Mouse (Mus musculus) heart, postnatal 10 days (tissue): Measurements from ENCODE around the gene Frmpd4. TPM values are rescaled to one million over a fixed set of nuclear protein-coding genes. Genes with fewer than 3 reads are reported as not detected.

Experiments
- DNase-seq, 2 experiments: peaks; one replicate each; pipeline ENCODE4 v3.0.0; 2021
- intact Hi-C: fragments of 180-260 bp; cut with DNase I; formaldehyde crosslinking; loops from one replicate; pipeline ENCODE4 v1.15.1; 2025
- total RNA-seq, 2 experiments: library from RNA; stranded (reverse); gene quantifications; 2 replicates each; pipeline ENCODE4 v1.2.3; 2021

Gene Frmpd4
- total RNA-seq, 2 experiments from 2014 or later, result 0.05 TPM; not detected in 1

DNA sequence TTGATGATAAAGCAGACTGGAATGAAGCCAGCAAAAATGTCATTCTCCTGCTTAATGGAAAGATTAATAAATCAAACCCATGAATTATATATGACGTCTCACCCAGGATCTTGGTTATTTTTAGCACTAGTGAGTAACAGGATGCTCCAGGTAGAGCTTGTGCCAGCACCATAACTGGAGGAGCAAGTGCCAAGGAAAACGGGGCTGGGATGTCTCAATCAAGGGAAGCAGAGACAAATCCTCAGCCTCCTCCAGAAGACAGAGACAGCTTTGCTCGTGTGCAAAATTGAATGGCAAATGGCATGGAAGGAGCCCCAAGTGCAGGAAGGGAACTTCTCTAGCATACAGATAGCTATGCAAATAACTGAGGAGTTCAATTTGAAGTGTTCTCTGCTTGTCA lies 418.2 kb downstream of the Frmpd4 start:
- intact Hi-C loops, result no loop called here
- no peak for DNase-seq

DNA sequence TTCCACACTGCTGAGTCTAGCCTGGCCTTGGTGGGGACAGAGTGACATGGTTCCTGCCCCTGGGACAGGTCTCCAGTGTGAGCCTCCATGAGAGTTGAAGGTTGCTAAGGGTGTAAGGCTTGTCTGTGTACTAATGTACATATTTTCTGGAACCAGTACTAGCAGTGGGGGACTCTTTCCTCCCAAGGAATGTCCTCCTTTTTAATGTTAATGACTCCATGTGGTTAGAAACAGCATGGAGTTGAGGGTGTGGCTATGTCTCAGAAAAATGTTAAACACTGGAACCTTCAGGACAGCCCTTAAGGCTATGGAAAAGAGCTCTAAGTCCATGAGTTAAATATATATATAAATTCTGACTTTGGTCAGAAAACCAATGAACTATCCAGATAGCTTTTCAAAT lies 436.0 kb downstream of the Frmpd4 start:
- DNase-seq, result no peak
- intact Hi-C loops, result no loop called here

GRCm38 (mm10) chrX:168124043-168124442 lies 453.0 kb downstream of the Frmpd4 start:
- DNase-seq, result no peak
- intact Hi-C loops, result no loop called here

DNA sequence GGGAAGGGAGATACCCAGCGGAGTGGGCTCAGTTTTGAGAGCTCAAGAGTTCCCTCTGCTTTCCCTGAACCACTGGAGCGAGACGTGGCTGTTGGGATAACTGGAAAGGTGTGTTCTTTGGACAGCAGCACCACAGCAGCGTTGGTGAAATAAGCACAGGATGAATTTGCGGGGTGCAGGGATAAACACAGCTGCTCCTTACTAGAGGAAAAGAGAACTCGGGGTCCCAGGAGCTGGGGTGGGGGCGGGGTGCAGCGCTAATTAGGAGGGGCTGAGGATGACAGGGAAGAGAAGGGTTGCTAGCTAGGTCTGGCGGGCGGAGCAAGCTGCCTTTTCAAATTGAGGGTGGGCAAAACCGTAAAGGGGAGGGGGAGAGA lies 453.5 kb downstream of the Frmpd4 start:
- intact Hi-C loops, result no loop called here
- DNase-seq, result no peak

- no peak for DNase-seq
- intact Hi-C loops, result no loop called here
These were observed 454.0 kb downstream of the Frmpd4 start for GRCm38 (mm10) chrX:168122806-168123588.

DNA sequence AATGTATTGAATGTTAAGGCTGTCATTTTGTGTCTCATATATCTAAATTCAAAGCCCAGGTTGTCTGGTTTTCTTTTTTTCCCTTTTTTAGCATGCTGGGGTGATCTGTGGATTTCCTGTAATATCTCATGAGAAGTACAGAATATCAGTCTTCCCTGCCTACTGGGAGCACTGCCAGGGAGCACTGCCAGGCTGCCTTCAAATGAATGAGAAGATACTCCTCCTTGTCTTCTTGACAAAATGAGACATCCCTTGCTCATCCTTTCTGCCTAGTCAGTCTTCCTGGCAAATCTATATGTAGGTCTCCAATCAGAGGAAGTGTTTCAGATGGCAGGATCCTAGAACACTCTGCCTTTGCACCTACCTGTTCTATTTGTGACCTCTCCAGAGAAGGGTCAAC lies 535.4 kb downstream of the Frmpd4 start:
- no peak for DNase-seq
- intact Hi-C loops, result no loop called here

DNA sequence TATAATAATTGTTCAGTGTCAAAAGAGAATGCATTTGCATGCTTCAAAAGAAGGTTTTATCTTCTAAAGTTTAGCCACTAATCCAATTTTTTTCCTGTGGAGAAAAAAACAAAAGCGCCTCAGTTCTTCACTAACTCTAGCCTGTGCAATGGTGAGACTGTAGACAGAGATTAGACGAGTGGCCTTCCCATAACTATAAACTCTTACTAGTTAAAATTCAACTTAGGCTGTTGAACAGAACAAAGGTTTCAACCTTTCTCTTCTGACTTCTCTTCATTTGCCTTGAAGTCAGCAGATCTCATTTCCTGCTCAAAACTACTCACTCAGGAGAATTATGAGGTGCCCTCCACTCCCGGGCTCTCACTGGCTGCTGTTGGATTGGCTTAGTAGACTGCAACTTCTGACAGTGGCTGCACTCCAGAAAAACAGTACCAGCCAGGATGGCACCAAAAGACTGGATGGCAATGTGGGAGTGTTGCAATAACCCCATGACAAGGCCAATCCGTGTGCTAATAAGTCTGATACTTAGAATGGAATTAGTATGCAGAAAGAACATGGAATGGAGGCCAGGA lies 556.4 kb downstream of the Frmpd4 start:
- DNase-seq, result no peak
- intact Hi-C loops, result no loop called here

DNA sequence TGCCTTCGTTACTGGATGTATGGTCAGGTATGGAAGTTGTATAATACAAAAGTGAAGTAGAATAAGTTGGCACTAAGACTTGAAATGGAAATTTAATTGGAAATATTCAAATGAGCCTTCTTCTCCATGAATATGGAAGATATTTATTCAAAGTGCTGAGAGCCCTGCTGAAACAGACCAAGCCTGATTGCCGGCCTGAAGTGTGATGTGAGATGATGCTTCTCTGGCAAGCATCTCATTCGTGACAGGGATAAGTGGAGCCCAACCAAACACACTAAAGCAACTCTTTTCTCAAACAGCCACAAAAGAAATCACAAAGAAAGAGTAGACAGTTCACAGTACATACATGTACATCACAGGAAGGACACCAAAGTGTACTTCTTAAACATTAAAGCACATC lies 559.2 kb downstream of the Frmpd4 start:
- intact Hi-C loops, result no loop called here
- no peak for DNase-seq

- DNase-seq, result no peak
- intact Hi-C loops, result no loop called here
These were observed 592.2 kb downstream of the Frmpd4 start for GRCm38 (mm10) chrX:167984835-167985234.

GRCm38 (mm10) chrX:167951207-167951606 lies 625.8 kb downstream of the Frmpd4 start:
- no peak for DNase-seq
- intact Hi-C loops, result no loop called here

DNA sequence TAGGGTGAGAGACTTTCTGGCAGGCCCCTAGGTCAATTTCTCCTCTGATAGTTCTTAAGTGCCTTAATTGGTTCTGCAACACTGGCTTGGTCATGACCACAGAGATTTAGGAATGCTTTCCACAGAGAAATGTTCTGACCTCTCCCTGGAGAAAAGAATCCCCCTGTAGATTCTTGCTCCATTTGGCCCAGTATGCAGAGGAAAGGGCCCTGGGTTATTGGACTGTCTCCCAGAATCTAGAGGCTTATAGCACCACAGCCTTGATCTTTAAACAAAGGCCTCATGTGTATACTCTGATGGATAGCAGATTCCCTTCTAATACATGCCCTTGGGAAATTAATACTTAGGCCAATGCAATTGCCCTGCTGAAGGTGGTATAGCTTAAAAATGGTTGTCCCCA lies 667.5 kb downstream of the Frmpd4 start:
- intact Hi-C loops, result no loop called here
- no peak for DNase-seq

DNA sequence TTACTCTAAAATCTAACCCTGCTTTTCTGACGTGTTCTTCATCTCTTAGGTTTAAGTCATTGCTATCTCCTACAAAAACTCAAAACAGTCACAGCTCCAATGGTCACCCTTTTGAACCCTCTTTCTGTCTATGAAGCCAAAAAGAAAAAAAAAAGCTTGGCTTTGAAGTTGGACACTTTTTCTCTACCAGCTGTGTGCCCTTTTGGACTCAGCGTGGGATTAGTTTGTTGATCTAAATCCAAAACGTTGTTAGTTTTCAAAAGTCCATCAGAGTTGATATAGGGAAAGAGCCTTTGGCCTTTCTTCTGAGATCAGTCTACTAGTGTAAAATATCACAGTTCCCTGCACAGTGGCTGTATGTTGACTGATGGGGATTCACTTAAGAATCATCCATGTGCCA lies 676.0 kb downstream of the Frmpd4 start:
- intact Hi-C loops, result no loop called here
- no peak for DNase-seq

- intact Hi-C loops, result no loop called here
- no peak for DNase-seq
These were observed 722.2 kb downstream of the Frmpd4 start for GRCm38 (mm10) chrX:167854821-167855220.

- intact Hi-C loops, result no loop called here
- DNase-seq, result no peak
These were observed 744.5 kb downstream of the Frmpd4 start for GRCm38 (mm10) chrX:167832543-167832942.

- intact Hi-C loops, result no loop called here
- no peak for DNase-seq
These were observed 748.6 kb downstream of the Frmpd4 start for GRCm38 (mm10) chrX:167828456-167828855.

- intact Hi-C loops, result loop anchor here (10.0 kb wide), 1 partner anchor 323 kb away; no protein-coding TSS in a partner anchor
- peak in 1 of 2 experiments; percentile 13 for DNase-seq
These were observed 759.7 kb downstream of the Frmpd4 start for GRCm38 (mm10) chrX:167817363-167817762.

- no peak for DNase-seq
- intact Hi-C loops, result loop anchor here (10.0 kb wide), 1 partner anchor 315 kb away; no protein-coding TSS in a partner anchor
These were observed 766.9 kb downstream of the Frmpd4 start for GRCm38 (mm10) chrX:167810120-167810519.

- intact Hi-C loops, result loop anchor here (10.0 kb wide), 1 partner anchor 376 kb away; no protein-coding TSS in a partner anchor
- no peak for DNase-seq
These were observed 768.5 kb downstream of the Frmpd4 start for GRCm38 (mm10) chrX:167808572-167808971.

GRCm38 (mm10) chrX:167788737-167789136 lies 788.3 kb downstream of the Frmpd4 start:
- no peak for DNase-seq
- intact Hi-C loops, result no loop called here

DNA sequence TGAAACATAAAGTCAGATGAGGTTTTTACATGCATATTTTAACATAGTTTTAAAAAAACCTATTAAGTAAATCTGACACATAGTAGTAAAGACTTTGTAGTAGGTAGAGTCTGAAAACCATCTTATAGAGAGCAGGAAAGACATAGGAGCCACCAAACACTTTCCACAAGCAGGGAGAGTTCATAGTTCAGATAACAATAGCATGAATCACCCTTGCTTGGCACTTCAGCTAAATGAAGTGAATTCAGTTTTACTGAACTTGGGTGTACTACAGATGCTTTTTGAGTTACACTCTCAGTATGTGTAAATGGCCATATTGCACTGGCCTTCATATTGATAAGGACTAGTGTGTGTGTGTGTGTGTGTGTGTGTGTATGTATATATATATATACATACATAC lies 793.5 kb downstream of the Frmpd4 start:
- intact Hi-C loops, result no loop called here
- no peak for DNase-seq

GRCm38 (mm10) chrX:167719564-167719981 lies 857.5 kb downstream of the Frmpd4 start:
- intact Hi-C loops, result no loop called here
- peak; percentile 28 to 50 for DNase-seq

- intact Hi-C loops, result no loop called here
- DNase-seq, result no peak
These were observed 857.9 kb downstream of the Frmpd4 start for GRCm38 (mm10) chrX:167719092-167719491.
